Mouse (Mus musculus): ENCODE measurements around the gene Gemin4.

- TF ChIP-seq CTCF (IDR thresholded peaks at IDR 0.05; ENCODE audit: borderline replicate concordance, insufficient read depth, low read depth, low read length): no peak
- no peak for TF ChIP-seq POLR2A (IDR thresholded peaks at IDR 0.05; ENCODE audit: borderline replicate concordance, insufficient read depth, low read length)
These were observed 21.0 kb downstream of the Gemin4 start for GRCm38 (mm10) chr11:76196275-76196976.

All from cerebellum, adult 2 months (tissue).